8 mouse cellular contexts compared by ENCODE assay signal in genomic region chr7:45123186-45123570, GRCm38 (mm10). TPM values are rescaled to one million over a fixed set of nuclear protein-coding genes. Genes with fewer than 3 reads are reported as not detected.
A peak's percentile ranks its signal among the peaks of the same experiment; 100 is the strongest.
DNase-seq lines count a peak whose midpoint lies in the region; ATAC-seq lines count a peak whose summit lies in the region.

No protein-coding gene starts in this region.

- peak overlapping the region; percentile 90 for H3K27ac ChIP-seq in kidney, embryonic 16.5 days (ENCODE audit: low read length)
- H3K27ac ChIP-seq in forebrain, embryonic 14.5 days (ENCODE audit: low read depth, low read length) = no peak overlapping the region

- no peaks in the 10 kb centered on the region for H3K27me3 ChIP-seq in kidney, embryonic 16.5 days (ENCODE audit: insufficient read depth, low read length)
- H3K27me3 ChIP-seq in forebrain, embryonic 14.5 days (replicated peaks; ENCODE audit: control insufficient read depth, insufficient read depth, low read length) = no peaks in the 10 kb centered on the region

- peaks cover 44% of the 10 kb centered on the region for H3K4me1 ChIP-seq in kidney, embryonic 16.5 days (ENCODE audit: insufficient read depth, low read length)
- H3K4me1 ChIP-seq in forebrain, embryonic 14.5 days (ENCODE audit: control insufficient read depth, insufficient read depth, low read length) = peaks cover 14% of the 10 kb centered on the region; the same call in 1 of the 2 replicates

- H3K36me3 ChIP-seq in kidney, embryonic 16.5 days (ENCODE audit: insufficient read depth, low read length) = peaks cover 78% of the 10 kb centered on the region
- peaks cover 79% of the 10 kb centered on the region for H3K36me3 ChIP-seq in forebrain, embryonic 14.5 days (ENCODE audit: control insufficient read depth, insufficient read depth, low read length)

- H3K4me3 ChIP-seq in kidney, embryonic 16.5 days (ENCODE audit: low read length) = peak overlapping the region; percentile 98
- H3K4me3 ChIP-seq in forebrain, embryonic 14.5 days (ENCODE audit: low read depth, low read length) = peak overlapping the region; percentile 88

- 14% methylated on average over 12 of the region's 12 CpGs for WGBS in kidney, embryonic 16.5 days
- 27% methylated on average over 12 of the region's 12 CpGs for WGBS in forebrain, embryonic 14.5 days

- peak overlapping the region; percentile 73 for H3K4me2 ChIP-seq in kidney, embryonic 16.5 days (replicated peaks; ENCODE audit: low read depth, low read length)
- H3K4me2 ChIP-seq in forebrain, embryonic 14.5 days (ENCODE audit: low read length) = peak overlapping the region; percentile 84

- intact Hi-C loops in left cerebral cortex, postnatal 25 days (cut with DNase I) = no loop called here

- no peaks in the 10 kb centered on the region for H3K9me3 ChIP-seq in kidney, embryonic 16.5 days (ENCODE audit: low read length)
- no peaks in the 10 kb centered on the region for H3K9me3 ChIP-seq in forebrain, embryonic 14.5 days (replicated peaks; ENCODE audit: control insufficient read depth, low read length)

- peak overlapping the region; percentile 100 for H3K9ac ChIP-seq in kidney, embryonic 16.5 days (replicated peaks; ENCODE audit: low read length)
- H3K9ac ChIP-seq in forebrain, embryonic 14.5 days (ENCODE audit: low read length) = peak overlapping the region; percentile 95

- DNase-seq in kidney, adult 9 months = no peak
- DNase-seq in MN1 (ENCODE audit: low spot score) = peak; percentile 53
- no peak for DNase-seq in forebrain, embryonic 14.5 days (ENCODE audit: low spot score)
- DNase-seq in liver = peak; percentile 54
- DNase-seq in retina, embryonic 14.5 days (ENCODE audit: low spot score) = peak; percentile 42
- DNase-seq in cerebellum, adult 11 months = no peak
- no peak for DNase-seq in left cerebral cortex, postnatal 25 days (ENCODE audit: low spot score in 2 of 2)

- no peak for ATAC-seq in kidney, embryonic 16.5 days (ENCODE audit: low FRiP score, low TSS enrichment)
- ATAC-seq in forebrain, embryonic 14.5 days = no peak

RNA-seq across cellular contexts. Expression of gene Rps11, which starts 1.1 kb away (rescaled TPM):
- 1,363 and 1,408 TPM in 2 replicates for polyA plus RNA-seq in kidney, embryonic 16.5 days (2015; fragmentation: Nextera tagmentation; extraction: Ambion mirVana)
- polyA plus RNA-seq in forebrain, embryonic 14.5 days (2014; fragmentation: Nextera tagmentation; extraction: Ambion mirVana) = 981 and 1,280 TPM in 2 replicates
- total RNA-seq in left cerebral cortex, postnatal 25 days (2021) = 100 to 1,000 TPM; 410 to 413 TPM

RNA-seq across cellular contexts. Expression of gene Rpl13a, which starts 5.4 kb away (rescaled TPM):
- polyA plus RNA-seq in kidney, embryonic 16.5 days (2015; fragmentation: Nextera tagmentation; extraction: Ambion mirVana) = 1,083 and 1,117 TPM in 2 replicates
- 1,037 and 1,253 TPM in 2 replicates for polyA plus RNA-seq in forebrain, embryonic 14.5 days (2014; fragmentation: Nextera tagmentation; extraction: Ambion mirVana)
- 100 to 1,000 TPM; 630 to 639 TPM for total RNA-seq in left cerebral cortex, postnatal 25 days (2021)

RNA-seq across cellular contexts. Expression of gene Gm45713, which starts 12.9 kb away (rescaled TPM):
- polyA plus RNA-seq in kidney, embryonic 16.5 days (2015; fragmentation: Nextera tagmentation; extraction: Ambion mirVana) = 0.18 TPM in 1 of 2 replicates, not detected in the other
- 0.22 and 0.88 TPM in 2 replicates for polyA plus RNA-seq in forebrain, embryonic 14.5 days (2014; fragmentation: Nextera tagmentation; extraction: Ambion mirVana)
- total RNA-seq in left cerebral cortex, postnatal 25 days (2021) = not detected

RNA-seq across cellular contexts. Expression of gene Flt3l, which starts 13.1 kb away (rescaled TPM):
- polyA plus RNA-seq in kidney, embryonic 16.5 days (2015; fragmentation: Nextera tagmentation; extraction: Ambion mirVana) = 0.95 and 1.9 TPM in 2 replicates
- 0.61 and 1.3 TPM in 2 replicates for polyA plus RNA-seq in forebrain, embryonic 14.5 days (2014; fragmentation: Nextera tagmentation; extraction: Ambion mirVana)
- total RNA-seq in left cerebral cortex, postnatal 25 days (2021) = 1 to 10 TPM; 3.3 to 5.4 TPM

RNA-seq across cellular contexts. Expression of gene Fcgrt, which starts 19.5 kb away (rescaled TPM):
- polyA plus RNA-seq in kidney, embryonic 16.5 days (2015; fragmentation: Nextera tagmentation; extraction: Ambion mirVana) = 93.7 and 114 TPM in 2 replicates
- 20.3 and 26.9 TPM in 2 replicates for polyA plus RNA-seq in forebrain, embryonic 14.5 days (2014; fragmentation: Nextera tagmentation; extraction: Ambion mirVana)
- 10 to 100 TPM; 22.7 to 24.1 TPM for total RNA-seq in left cerebral cortex, postnatal 25 days (2021)

Comparison
In these comparisons a context has a peak if more than half of its experiments do, and no peak if none do; other contexts are left out.
1. DNase-seq: peak in MN1 (single experiment), liver (single experiment) and retina, embryonic 14.5 days (single experiment); none in kidney, adult 9 months (single experiment), forebrain, embryonic 14.5 days (single experiment), cerebellum, adult 11 months (single experiment) and left cerebral cortex, postnatal 25 days (0 of 2).